Mouse (Mus musculus): ENCODE measurements around the gene Mknk1. TPM values are rescaled to one million over a fixed set of nuclear protein-coding genes. Genes with fewer than 3 reads are reported as not detected.

The Mknk1 gene
- polyA plus RNA-seq, 1 experiment from 2014 or later: 23.1 TPM

DNA sequence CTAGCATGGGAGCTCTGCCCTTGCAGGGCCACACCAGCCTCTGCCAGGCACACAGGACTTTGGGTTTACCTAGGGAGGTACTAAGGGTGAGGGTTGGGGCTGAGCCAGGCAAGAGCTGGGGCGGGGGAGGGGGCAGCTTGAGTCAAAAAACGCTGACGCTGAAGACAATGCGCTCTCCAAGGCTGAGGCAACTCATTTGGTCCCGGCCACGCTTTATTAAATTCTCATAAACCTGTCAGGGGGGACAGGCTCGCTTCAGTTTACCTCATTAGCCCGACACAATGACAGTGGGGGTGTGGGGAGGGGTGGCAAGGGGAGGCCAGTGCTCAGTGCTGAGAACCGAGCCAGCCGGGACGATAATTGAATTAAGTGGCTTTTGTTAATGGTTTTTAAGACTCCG is 65.4 kb downstream of the Mknk1 start:
- no peaks in the 10 kb centered on the region for H3K4me1 ChIP-seq (ENCODE audit: control insufficient read depth, insufficient read depth, low read length)

DNA sequence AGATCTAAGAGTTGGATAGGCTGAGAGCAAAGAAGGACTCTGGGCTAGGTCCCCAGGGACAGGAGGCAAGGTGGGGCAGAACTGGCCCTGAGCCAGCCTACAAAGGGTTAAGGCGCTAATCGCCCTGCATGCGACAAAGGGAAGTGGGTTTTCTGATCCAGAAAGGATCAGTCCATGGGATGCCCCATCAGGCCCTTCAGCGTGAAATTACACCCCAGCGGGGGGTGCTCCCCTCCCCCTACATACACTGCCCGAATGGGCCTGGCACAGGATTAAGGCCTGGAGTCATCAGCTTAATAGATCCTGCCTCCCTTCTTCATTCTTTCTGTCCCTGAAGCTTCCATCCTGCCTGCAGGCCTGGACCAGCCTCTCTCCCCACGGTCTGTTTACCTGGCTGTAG is 66.7 kb downstream of the Mknk1 start:
- peaks cover 5% of the 10 kb centered on the region; the same call in 1 of the 2 replicates for H3K27me3 ChIP-seq (ENCODE audit: control insufficient read depth, insufficient read depth, low read length)
- H3K4me2 ChIP-seq (replicated peaks; ENCODE audit: low read depth, low read length): no peak overlapping the region
- no peaks in the 10 kb centered on the region for H3K9me3 ChIP-seq (ENCODE audit: control insufficient read depth, low read depth, low read length)
- H3K4me3 ChIP-seq (ENCODE audit: low read depth, low read length): no peak overlapping the region
- no peak for ATAC-seq (ENCODE audit: insufficient number of reproducible peaks, insufficient read depth, low FRiP score, low read depth)
- no peaks in the 10 kb centered on the region for H3K4me1 ChIP-seq (ENCODE audit: control insufficient read depth, insufficient read depth, low read length)
- H3K36me3 ChIP-seq (ENCODE audit: control insufficient read depth, insufficient read depth, low read length): no peaks in the 10 kb centered on the region
- H3K9ac ChIP-seq (replicated peaks; ENCODE audit: low read depth, low read length): no peak overlapping the region
- no peak overlapping the region for H3K27ac ChIP-seq (ENCODE audit: low read length)
- 13% methylated on average over 7 of the region's 7 CpGs for WGBS

More for the DNA sequence above, 65.4 kb downstream of the Mknk1 start:
- no peak for ATAC-seq (ENCODE audit: insufficient number of reproducible peaks, insufficient read depth, low FRiP score, low read depth)
- Histone ChIP-seq H3K27me3 (ENCODE audit: control insufficient read depth, insufficient read depth, low read length) (peaks cover 5% of the 10 kb centered on the region; the same call in 1 of the 2 replicates), H3K36me3 (ENCODE audit: control insufficient read depth, insufficient read depth, low read length) (no peaks in the 10 kb centered on the region), H3K4me2 (replicated peaks; ENCODE audit: low read depth, low read length) (no peak overlapping the region), H3K9me3 (ENCODE audit: control insufficient read depth, low read depth, low read length) (no peaks in the 10 kb centered on the region), H3K4me3 (ENCODE audit: low read depth, low read length) (no peak overlapping the region), H3K27ac (ENCODE audit: low read length) (no peak overlapping the region), H3K9ac (replicated peaks; ENCODE audit: low read depth, low read length) (no peak overlapping the region)
- WGBS: 10% methylated on average over 12 of the region's 12 CpGs

DNA sequence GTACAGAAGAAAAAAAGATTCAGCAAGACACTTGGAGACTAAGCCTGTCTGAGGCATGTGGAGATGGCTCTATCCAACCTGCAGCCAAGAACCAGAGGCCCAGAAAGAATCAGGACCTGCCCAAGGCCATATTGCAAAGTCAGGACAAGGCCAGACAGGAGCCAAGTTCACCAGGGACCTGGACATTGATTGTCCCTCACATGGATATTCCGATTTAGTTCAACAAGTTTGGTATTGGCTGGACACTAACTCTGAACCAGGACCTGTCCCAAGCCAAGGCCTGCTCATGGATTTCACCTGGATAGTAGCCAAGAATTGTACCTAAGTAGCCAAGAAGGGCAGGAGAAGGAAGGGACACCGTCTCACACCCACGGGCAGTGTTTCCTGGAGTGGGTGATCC is 67.8 kb downstream of the Mknk1 start:
- no peak overlapping the region for H3K4me3 ChIP-seq (ENCODE audit: low read depth, low read length)
- peaks cover 5% of the 10 kb centered on the region; the same call in 1 of the 2 replicates for H3K27me3 ChIP-seq (ENCODE audit: control insufficient read depth, insufficient read depth, low read length)

DNA sequence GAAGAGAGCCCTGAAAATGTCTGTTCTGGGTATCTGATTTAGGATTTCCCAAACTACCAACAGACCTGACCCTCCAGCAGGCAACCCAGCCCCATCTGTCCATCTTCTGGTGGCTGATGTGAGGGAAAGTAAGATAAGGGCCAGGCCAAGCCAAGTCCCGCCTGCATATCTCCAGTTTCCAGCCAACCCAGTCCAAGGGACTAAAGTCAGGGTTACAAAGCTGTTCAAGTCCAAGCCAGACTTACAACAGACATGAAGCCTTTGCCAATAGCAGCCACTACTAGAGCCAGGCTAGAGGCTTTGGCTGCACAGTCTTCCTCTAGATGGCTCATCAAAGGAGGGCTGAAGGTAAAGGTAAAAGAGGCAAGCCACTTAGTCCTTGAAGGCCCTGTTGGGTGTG is 69.0 kb downstream of the Mknk1 start:
- 72% methylated on average over 1 of the region's 1 CpGs for WGBS
- no peaks in the 10 kb centered on the region for H3K4me1 ChIP-seq (ENCODE audit: control insufficient read depth, insufficient read depth, low read length)
- H3K4me3 ChIP-seq (ENCODE audit: low read depth, low read length): no peak overlapping the region
- H3K27ac ChIP-seq (ENCODE audit: low read length): no peak overlapping the region
- peaks cover 5% of the 10 kb centered on the region; the same call in 1 of the 2 replicates for H3K27me3 ChIP-seq (ENCODE audit: control insufficient read depth, insufficient read depth, low read length)
- H3K4me2 ChIP-seq (replicated peaks; ENCODE audit: low read depth, low read length): no peak overlapping the region
- no peak overlapping the region for H3K9ac ChIP-seq (replicated peaks; ENCODE audit: low read depth, low read length)
- no peaks in the 10 kb centered on the region for H3K9me3 ChIP-seq (ENCODE audit: control insufficient read depth, low read depth, low read length)
- H3K36me3 ChIP-seq (ENCODE audit: control insufficient read depth, insufficient read depth, low read length): no peaks in the 10 kb centered on the region
- ATAC-seq (ENCODE audit: insufficient number of reproducible peaks, insufficient read depth, low FRiP score, low read depth): no peak

More for the DNA sequence above, 67.8 kb downstream of the Mknk1 start:
- no peak overlapping the region for H3K27ac ChIP-seq (ENCODE audit: low read length)
- H3K4me1 ChIP-seq (ENCODE audit: control insufficient read depth, insufficient read depth, low read length): no peaks in the 10 kb centered on the region
- H3K4me2 ChIP-seq (replicated peaks; ENCODE audit: low read depth, low read length): no peak overlapping the region
- no peak overlapping the region for H3K9ac ChIP-seq (replicated peaks; ENCODE audit: low read depth, low read length)
- H3K36me3 ChIP-seq (ENCODE audit: control insufficient read depth, insufficient read depth, low read length): no peaks in the 10 kb centered on the region
- 83% methylated on average over 3 of the region's 3 CpGs for WGBS
- no peaks in the 10 kb centered on the region for H3K9me3 ChIP-seq (ENCODE audit: control insufficient read depth, low read depth, low read length)
- no peak for ATAC-seq (ENCODE audit: insufficient number of reproducible peaks, insufficient read depth, low FRiP score, low read depth)

DNA sequence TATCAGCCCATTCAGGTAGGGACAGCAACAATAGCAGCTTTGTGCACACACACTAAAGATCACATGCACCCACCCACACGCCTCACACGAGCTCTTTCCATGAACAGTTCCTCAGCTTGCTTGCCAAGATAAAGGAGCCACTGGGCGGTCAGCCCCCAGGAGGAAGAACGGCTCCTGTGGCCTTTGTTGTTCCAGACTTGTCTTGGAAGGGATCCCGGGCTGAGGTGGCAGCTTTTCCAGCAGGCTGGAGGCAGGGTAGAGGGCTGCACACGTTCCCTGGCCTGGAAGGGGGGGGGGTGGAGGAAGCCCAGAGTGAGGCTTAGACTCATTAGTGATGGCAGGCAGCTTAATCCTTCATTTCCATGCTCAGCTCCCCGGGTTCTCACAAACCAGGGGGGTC is 69.6 kb downstream of the Mknk1 start:
- ATAC-seq (ENCODE audit: insufficient number of reproducible peaks, insufficient read depth, low FRiP score, low read depth): no peak
- no peak overlapping the region for H3K9ac ChIP-seq (replicated peaks; ENCODE audit: low read depth, low read length)
- H3K4me1 ChIP-seq (ENCODE audit: control insufficient read depth, insufficient read depth, low read length): no peaks in the 10 kb centered on the region
- H3K9me3 ChIP-seq (ENCODE audit: control insufficient read depth, low read depth, low read length): no peaks in the 10 kb centered on the region
- H3K27ac ChIP-seq (ENCODE audit: low read length): no peak overlapping the region
- peaks cover 5% of the 10 kb centered on the region; the same call in 1 of the 2 replicates for H3K27me3 ChIP-seq (ENCODE audit: control insufficient read depth, insufficient read depth, low read length)
- no peak overlapping the region for H3K4me3 ChIP-seq (ENCODE audit: low read depth, low read length)
- H3K36me3 ChIP-seq (ENCODE audit: control insufficient read depth, insufficient read depth, low read length): no peaks in the 10 kb centered on the region
- WGBS: 23% methylated on average over 7 of the region's 7 CpGs
- no peak overlapping the region for H3K4me2 ChIP-seq (replicated peaks; ENCODE audit: low read depth, low read length)

DNA sequence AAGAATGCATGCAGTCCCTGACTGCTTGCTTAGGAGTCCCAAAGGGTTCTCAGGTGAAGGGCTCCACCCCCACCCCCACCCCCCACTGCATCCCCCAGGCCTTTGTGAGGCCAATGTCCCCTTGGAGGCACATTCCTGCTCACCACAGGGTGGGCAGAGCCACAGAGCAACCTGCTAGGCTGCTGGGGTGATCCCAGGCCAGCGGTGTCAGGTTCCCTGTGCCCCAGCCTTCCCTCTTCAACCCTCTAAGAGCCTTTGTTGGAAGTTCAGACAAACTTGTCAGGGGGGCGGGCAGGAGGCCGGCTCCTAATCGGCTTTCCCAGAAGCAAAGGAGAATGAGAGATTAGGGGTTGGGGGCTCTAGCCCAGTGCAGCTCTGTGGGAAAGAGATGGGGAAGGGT is 72.6 kb downstream of the Mknk1 start:
- peaks cover 2% of the 10 kb centered on the region; the same call in 1 of the 2 replicates for H3K27me3 ChIP-seq (ENCODE audit: control insufficient read depth, insufficient read depth, low read length)

DNA sequence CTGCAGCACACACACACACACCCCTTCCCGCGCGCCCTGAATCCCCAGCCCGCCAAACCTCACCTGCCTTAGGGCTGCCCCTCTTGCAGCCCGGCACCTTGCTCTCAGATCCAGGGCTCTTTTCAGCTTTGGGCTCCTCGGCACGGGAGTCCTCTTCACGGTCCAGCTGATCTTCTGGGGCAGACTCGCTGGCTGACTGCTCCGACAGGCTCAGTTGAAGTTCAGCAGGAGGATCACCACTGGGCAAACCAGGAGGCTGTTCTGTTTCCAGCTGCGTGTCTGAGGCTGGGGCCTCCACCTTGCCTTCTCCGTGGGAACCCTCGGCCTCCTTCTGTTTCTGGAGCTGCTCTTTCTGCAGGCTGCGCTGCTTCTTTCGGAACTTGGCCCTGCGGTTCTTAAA is 80.9 kb downstream of the Mknk1 start:
- no peak overlapping the region for H3K27ac ChIP-seq (ENCODE audit: low read length)
- no peaks in the 10 kb centered on the region for H3K36me3 ChIP-seq (ENCODE audit: control insufficient read depth, insufficient read depth, low read length)
- ATAC-seq (ENCODE audit: insufficient number of reproducible peaks, insufficient read depth, low FRiP score, low read depth): no peak

More for the DNA sequence above, 72.6 kb downstream of the Mknk1 start:
- H3K36me3 ChIP-seq (ENCODE audit: control insufficient read depth, insufficient read depth, low read length): no peaks in the 10 kb centered on the region
- WGBS: 11% methylated on average over 4 of the region's 4 CpGs
- no peak overlapping the region for H3K9ac ChIP-seq (replicated peaks; ENCODE audit: low read depth, low read length)
- no peaks in the 10 kb centered on the region for H3K9me3 ChIP-seq (ENCODE audit: control insufficient read depth, low read depth, low read length)
- no peak overlapping the region for H3K4me2 ChIP-seq (replicated peaks; ENCODE audit: low read depth, low read length)
- no peak overlapping the region for H3K4me3 ChIP-seq (ENCODE audit: low read depth, low read length)
- H3K27ac ChIP-seq (ENCODE audit: low read length): no peak overlapping the region
- ATAC-seq (ENCODE audit: insufficient number of reproducible peaks, insufficient read depth, low FRiP score, low read depth): no peak
- no peaks in the 10 kb centered on the region for H3K4me1 ChIP-seq (ENCODE audit: control insufficient read depth, insufficient read depth, low read length)

DNA sequence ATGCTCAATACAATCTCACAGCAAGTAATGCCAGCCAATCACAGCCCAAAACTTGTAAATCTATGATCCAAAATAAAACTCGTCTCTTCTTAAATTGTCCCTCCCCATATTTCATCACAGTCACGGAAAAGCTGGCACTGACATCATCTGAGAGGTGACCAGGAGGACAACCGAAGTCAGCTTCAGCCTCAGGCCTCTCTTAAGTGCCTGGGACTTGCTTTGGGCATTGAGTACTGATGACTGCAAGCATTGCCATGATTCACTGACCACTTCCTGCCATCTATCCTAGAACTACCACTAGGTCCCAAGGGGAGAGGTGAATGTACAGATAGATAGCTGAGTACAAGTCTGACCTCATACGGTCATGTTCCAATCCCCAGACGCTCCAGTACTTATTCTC is 83.7 kb downstream of the Mknk1 start:
- 85% methylated on average over 5 of the region's 5 CpGs for WGBS
- H3K27ac ChIP-seq (ENCODE audit: low read length): no peak overlapping the region
- no peak for ATAC-seq (ENCODE audit: insufficient number of reproducible peaks, insufficient read depth, low FRiP score, low read depth)
- no peak overlapping the region for H3K9ac ChIP-seq (replicated peaks; ENCODE audit: low read depth, low read length)
- H3K4me1 ChIP-seq (ENCODE audit: control insufficient read depth, insufficient read depth, low read length): no peaks in the 10 kb centered on the region
- H3K9me3 ChIP-seq (ENCODE audit: control insufficient read depth, low read depth, low read length): no peaks in the 10 kb centered on the region
- H3K4me2 ChIP-seq (replicated peaks; ENCODE audit: low read depth, low read length): no peak overlapping the region
- H3K4me3 ChIP-seq (ENCODE audit: low read depth, low read length): no peak overlapping the region
- H3K36me3 ChIP-seq (ENCODE audit: control insufficient read depth, insufficient read depth, low read length): no peaks in the 10 kb centered on the region
- peaks cover 8% of the 10 kb centered on the region; the same call in 1 of the 2 replicates for H3K27me3 ChIP-seq (ENCODE audit: control insufficient read depth, insufficient read depth, low read length)

More for the DNA sequence above, 80.9 kb downstream of the Mknk1 start:
- Histone ChIP-seq H3K9ac (replicated peaks; ENCODE audit: low read depth, low read length) (no peak overlapping the region), H3K4me3 (ENCODE audit: low read depth, low read length) (no peak overlapping the region), H3K4me2 (replicated peaks; ENCODE audit: low read depth, low read length) (no peak overlapping the region), H3K4me1 (ENCODE audit: control insufficient read depth, insufficient read depth, low read length) (no peaks in the 10 kb centered on the region), H3K27me3 (ENCODE audit: control insufficient read depth, insufficient read depth, low read length) (peaks cover 10% of the 10 kb centered on the region; the same call in 1 of the 2 replicates), H3K9me3 (ENCODE audit: control insufficient read depth, low read depth, low read length) (no peaks in the 10 kb centered on the region)
- 78% methylated on average over 16 of the region's 16 CpGs for WGBS

DNA sequence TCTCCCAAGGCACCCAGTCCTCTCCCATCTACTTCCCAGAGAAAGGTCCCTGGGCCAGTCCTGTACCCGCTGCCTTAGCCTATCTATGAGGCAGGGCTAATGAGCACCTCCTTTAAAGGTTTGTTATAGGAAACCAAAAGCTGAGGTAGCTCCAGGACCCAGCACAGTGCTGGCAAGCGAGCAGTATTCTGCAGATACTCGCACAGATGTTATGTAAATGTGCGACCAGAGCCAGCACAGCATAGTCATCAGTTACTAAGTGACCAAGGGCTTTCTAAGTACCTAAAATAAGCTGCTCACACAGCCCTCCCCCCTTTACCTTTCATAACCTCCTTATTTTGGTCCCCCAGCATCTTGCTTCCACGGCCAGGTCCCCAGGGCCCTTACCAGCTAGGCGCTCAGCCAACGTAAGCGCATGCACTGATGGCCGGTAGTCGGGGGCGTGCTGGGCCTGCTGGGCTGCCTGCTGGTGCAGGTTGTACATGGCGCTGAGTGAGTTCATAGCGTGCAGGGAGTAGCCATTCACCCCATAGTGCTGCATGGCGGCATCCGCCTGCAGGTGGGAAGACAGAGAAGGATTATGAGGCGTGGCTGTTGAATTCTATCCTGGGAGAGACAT is 84.4 kb downstream of the Mknk1 start:
- Histone ChIP-seq H3K27me3 (ENCODE audit: control insufficient read depth, insufficient read depth, low read length) (peaks cover 8% of the 10 kb centered on the region), H3K4me1 (ENCODE audit: control insufficient read depth, insufficient read depth, low read length) (no peaks in the 10 kb centered on the region), H3K9ac (replicated peaks; ENCODE audit: low read depth, low read length) (no peak overlapping the region), H3K4me3 (ENCODE audit: low read depth, low read length) (no peak overlapping the region), H3K36me3 (ENCODE audit: control insufficient read depth, insufficient read depth, low read length) (no peaks in the 10 kb centered on the region), H3K27ac (ENCODE audit: low read length) (no peak overlapping the region), H3K9me3 (ENCODE audit: control insufficient read depth, low read depth, low read length) (no peaks in the 10 kb centered on the region), H3K4me2 (replicated peaks; ENCODE audit: low read depth, low read length) (no peak overlapping the region)
- 73% methylated on average over 16 of the region's 16 CpGs for WGBS
- ATAC-seq (ENCODE audit: insufficient number of reproducible peaks, insufficient read depth, low FRiP score, low read depth): no peak

All from stomach, embryonic 14.5 days (tissue).